Mouse (Mus musculus) frontal cortex, postnatal 14 days (tissue): ENCODE measurements at regions not wholly inside any gene's neighbourhood (a gene's known extent, or its start where the extent isn't known, plus 50 kb on each side); places are given as distances from the start of the nearest gene placed in this dataset.

Experiments used
- DNase-seq, 2 experiments: peaks; one replicate each; pipeline ENCODE4 v3.0.0; 2022; ENCODE audit warnings: low spot score in 2 of 2

- no peak for DNase-seq
These were observed 114.4 kb downstream of the Lca5 start for GRCm38 (mm10) chr9:83326437-83327086.

- DNase-seq: peak; percentile 73 to 78
These were observed 115.0 kb downstream of the Lca5 start for GRCm38 (mm10) chr9:83325910-83326309.

- DNase-seq: no peak
These were observed 116.6 kb downstream of the Lca5 start for GRCm38 (mm10) chr9:83324336-83324735.

GRCm38 (mm10) chr9:83322991-83323583 lies 117.8 kb downstream of the Lca5 start:
- DNase-seq: no peak

- DNase-seq: no peak
These were observed 119.1 kb downstream of the Lca5 start for GRCm38 (mm10) chr9:83321793-83322192.

GRCm38 (mm10) chr9:83320834-83321233 lies 120.1 kb downstream of the Lca5 start:
- no peak for DNase-seq

GRCm38 (mm10) chr9:83316818-83317162 lies 124.1 kb downstream of the Lca5 start:
- no peak for DNase-seq

- peak; percentile 53 to 62 for DNase-seq
These were observed 124.7 kb downstream of the Lca5 start for GRCm38 (mm10) chr9:83315941-83316817.

GRCm38 (mm10) chr9:83308771-83309170 lies 132.2 kb downstream of the Lca5 start:
- no peak for DNase-seq

- DNase-seq: no peak
These were observed 132.8 kb downstream of the Lca5 start for GRCm38 (mm10) chr9:83308092-83308491.

- DNase-seq: no peak
These were observed 133.5 kb downstream of the Lca5 start for GRCm38 (mm10) chr9:83307349-83307938.

- DNase-seq: no peak
These were observed 136.0 kb downstream of the Lca5 start for GRCm38 (mm10) chr9:83304925-83305324.

GRCm38 (mm10) chr9:83300500-83300899 lies 140.4 kb downstream of the Lca5 start:
- DNase-seq: no peak

GRCm38 (mm10) chr9:83300044-83300443 lies 140.9 kb downstream of the Lca5 start:
- DNase-seq: no peak

GRCm38 (mm10) chr9:83299623-83300022 lies 141.3 kb downstream of the Lca5 start:
- DNase-seq: no peak

GRCm38 (mm10) chr9:83295453-83295852 lies 145.5 kb downstream of the Lca5 start:
- no peak for DNase-seq

- DNase-seq: no peak
These were observed 146.5 kb downstream of the Lca5 start for GRCm38 (mm10) chr9:83294441-83294840.

GRCm38 (mm10) chr9:83284097-83284496 lies 137.6 kb upstream of the Hmgn3 start:
- DNase-seq: no peak

GRCm38 (mm10) chr9:83283662-83284061 lies 137.2 kb upstream of the Hmgn3 start:
- DNase-seq: no peak

- DNase-seq: no peak
These were observed 136.8 kb upstream of the Hmgn3 start for GRCm38 (mm10) chr9:83283249-83283648.

- no peak for DNase-seq
These were observed 131.3 kb upstream of the Hmgn3 start for GRCm38 (mm10) chr9:83277791-83278190.

GRCm38 (mm10) chr9:83277356-83277755 lies 130.9 kb upstream of the Hmgn3 start:
- no peak for DNase-seq
